Mouse (Mus musculus) olfactory bulb, adult 2 months (tissue): ENCODE data around the gene Rdh1. TPM values are rescaled to one million over a fixed set of nuclear protein-coding genes. Genes with fewer than 3 reads are reported as not detected.
"Not testable (repeated sequence)": the region's sequence is repeated elsewhere in the genome, so short reads cannot be mapped to it uniquely, and the experiment has no call there.

Source experiments
- H3K27ac ChIP-seq: fragments of 200-500 bp; 2 replicates; pipeline ENCODE4 v1.5.1; 2012; ENCODE audit warnings: low read depth, low read length; ENCODE audit not compliant: insufficient read depth
- H3K4me1 ChIP-seq: fragments of 200-500 bp; 2 replicates; pipeline ENCODE4 v1.6.1; 2012; ENCODE audit warnings: low read length; ENCODE audit not compliant: control insufficient read depth, insufficient read depth
- H3K4me3 ChIP-seq: fragments of 200-500 bp; 2 replicates; pipeline ENCODE4 v1.5.1; 2012; ENCODE audit warnings: mild to moderate bottlenecking, low read depth, low read length, moderate library complexity; ENCODE audit not compliant: insufficient read depth
- CTCF ChIP-seq: fragments of 200-500 bp; IDR thresholded peaks from 2 replicates; pipeline ENCODE4 v1.5.1; 2012; ENCODE audit warnings: low read depth, mild to moderate bottlenecking, low read length, moderate library complexity; ENCODE audit not compliant: insufficient read depth
- POLR2A ChIP-seq: fragments of 200-500 bp; IDR thresholded peaks from 2 replicates; pipeline ENCODE4 v1.6.1; 2012; ENCODE audit warnings: mild to moderate bottlenecking, low read depth, low read length, moderate library complexity; ENCODE audit not compliant: insufficient read depth
- WGBS: fragments of 180-500 bp; shearing (Covaris S2); methylation state at CpG from one replicate; pipeline ENCODE4 v1.1.7; 2018; 5-methylcytosine and 5-hydroxymethylcytosine counted together
- polyA plus RNA-seq: library from polyadenylated mRNA; stranded (reverse); fragments of >200 nt; gene quantifications from 2 replicates; pipeline ENCODE4 v1.2.4, GENCODE M21; 2012; ENCODE audit warnings: low replicate concordance; ENCODE audit not compliant: missing spikeins, insufficient read depth, insufficient read length

The Rdh1 gene
- polyA plus RNA-seq, 1 experiment, result not detected

- no peak overlapping the region for H3K4me3 ChIP-seq
- WGBS, result 54% methylated on average over 12 of the region's 12 CpGs
- TF ChIP-seq POLR2A (no peak), CTCF (no peak)
- H3K4me1 ChIP-seq, result peaks cover 5% of the 10 kb centered on the region; the same call in 1 of the 2 replicates
- H3K27ac ChIP-seq, result no peak overlapping the region
These were observed 4.6 kb downstream of the Rdh1 start for GRCm38 (mm10) chr10:127763914-127764680.

- H3K4me1 ChIP-seq, result peaks cover 5% of the 10 kb centered on the region; the same call in 1 of the 2 replicates
- no peak overlapping the region for H3K27ac ChIP-seq
- TF ChIP-seq CTCF (no peak), POLR2A (no peak)
- 84% methylated on average over 1 of the region's 1 CpGs for WGBS
- H3K4me3 ChIP-seq, result no peak overlapping the region
These were observed 7.0 kb downstream of the Rdh1 start for GRCm38 (mm10) chr10:127766564-127766963.

GRCm38 (mm10) chr10:127776011-127776410 lies 16.5 kb downstream of the Rdh1 start, which contains the start of gene Rdh9:
Rdh9 (plus strand) TSS chr10:127776386.
- 83% methylated on average over 2 of the region's 2 CpGs for WGBS
- no peak within 1 kb of the TSS for H3K4me3 ChIP-seq
- no peak for TF ChIP-seq POLR2A
- TF ChIP-seq CTCF, result no peak
- H3K27ac ChIP-seq, result no peak within 1 kb of the TSS
- H3K4me1 ChIP-seq, result no peaks in the 10 kb centered on the region

- WGBS, result 98% methylated on average over 17 of the region's 17 CpGs
- H3K27ac ChIP-seq, H3K4me3 ChIP-seq, H3K4me1 ChIP-seq: not testable (repeated sequence)
These were observed 22.8 kb downstream of the Rdh1 start for GRCm38 (mm10) chr10:127782321-127782720.

- H3K27ac ChIP-seq, H3K4me3 ChIP-seq, H3K4me1 ChIP-seq: not testable (repeated sequence)
- WGBS, result 61% methylated on average over 1 of the region's 1 CpGs
These were observed 25.9 kb downstream of the Rdh1 start for GRCm38 (mm10) chr10:127785411-127785810.

GRCm38 (mm10) chr10:127799295-127799694 lies 39.8 kb downstream of the Rdh1 start:
- H3K4me1 ChIP-seq, result no peaks in the 10 kb centered on the region
- 80% methylated on average over 1 of the region's 1 CpGs for WGBS
- no peak for TF ChIP-seq POLR2A
- no peak for TF ChIP-seq CTCF
- no peak overlapping the region for H3K27ac ChIP-seq
- H3K4me3 ChIP-seq, result no peak overlapping the region

GRCm38 (mm10) chr10:127800891-127801290 lies 41.4 kb downstream of the Rdh1 start, which contains the start of gene Rdh16:
Rdh16 (plus strand) TSS chr10:127801152.
- Histone ChIP-seq H3K27ac (no peak within 1 kb of the TSS), H3K4me1 (no peaks in the 10 kb centered on the region), H3K4me3 (no peak within 1 kb of the TSS)
- no peak for TF ChIP-seq POLR2A
- no peak for TF ChIP-seq CTCF
- 91% methylated on average over 6 of the region's 6 CpGs for WGBS

- no peak for TF ChIP-seq POLR2A
- no peak for TF ChIP-seq CTCF
- H3K27ac ChIP-seq, result no peak overlapping the region
- H3K4me3 ChIP-seq, result no peak overlapping the region
- 91% methylated on average over 2 of the region's 2 CpGs for WGBS
- H3K4me1 ChIP-seq, result no peaks in the 10 kb centered on the region
These were observed 42.1 kb downstream of the Rdh1 start for GRCm38 (mm10) chr10:127801612-127802011.

- WGBS, result 82% methylated on average over 5 of the region's 5 CpGs
- Histone ChIP-seq H3K27ac (no peak overlapping the region), H3K4me1 (no peaks in the 10 kb centered on the region), H3K4me3 (no peak overlapping the region)
- TF ChIP-seq POLR2A (no peak), CTCF (no peak)
These were observed 42.7 kb downstream of the Rdh1 start for GRCm38 (mm10) chr10:127802236-127802635.

- Histone ChIP-seq H3K27ac (no peak overlapping the region), H3K4me1 (no peaks in the 10 kb centered on the region), H3K4me3 (no peak overlapping the region)
- 67% methylated on average over 7 of the region's 7 CpGs for WGBS
- no peak for TF ChIP-seq CTCF
- TF ChIP-seq POLR2A, result no peak
These were observed 44.9 kb downstream of the Rdh1 start for GRCm38 (mm10) chr10:127804416-127804815.
